8 mouse cellular contexts compared by ENCODE assay signal in genomic region chr12:102949395-102950208, GRCm38 (mm10). TPM values are rescaled to one million over a fixed set of nuclear protein-coding genes. Genes with fewer than 3 reads are reported as not detected.
DNase-seq lines count a peak whose midpoint lies in the region; ATAC-seq and TF ChIP-seq lines count a peak whose summit lies in the region.

No protein-coding gene starts in this region.

- intact Hi-C loops in heart, postnatal 10 days (cut with DNase I), result no loop called here

- peak overlapping the region; percentile 35 for H3K9ac ChIP-seq in embryonic facial prominence, embryonic 11.5 days (replicated peaks; ENCODE audit: low read length)
- no peak overlapping the region for H3K9ac ChIP-seq in liver, embryonic 15.5 days

- no peaks in the 10 kb centered on the region for H3K36me3 ChIP-seq in embryonic facial prominence, embryonic 11.5 days (replicated peaks; ENCODE audit: control insufficient read depth, insufficient read depth, low read depth, low read length)
- H3K36me3 ChIP-seq in liver, embryonic 15.5 days (replicated peaks), result no peaks in the 10 kb centered on the region

- ATAC-seq in embryonic facial prominence, embryonic 11.5 days (replicated peaks; ENCODE audit: insufficient number of reproducible peaks, low FRiP score, low TSS enrichment, low read depth), result peak; percentile 87
- no peak for ATAC-seq in liver, embryonic 15.5 days (ENCODE audit: insufficient read depth)

- H3K4me1 ChIP-seq in embryonic facial prominence, embryonic 11.5 days (ENCODE audit: control insufficient read depth, insufficient read depth, low read length), result no peaks in the 10 kb centered on the region
- no peaks in the 10 kb centered on the region for H3K4me1 ChIP-seq in liver, embryonic 15.5 days (replicated peaks)

- H3K4me3 ChIP-seq in embryonic facial prominence, embryonic 11.5 days (ENCODE audit: low read depth, low read length), result peak overlapping the region; percentile 49
- peak overlapping the region; percentile 83 for H3K4me3 ChIP-seq in layer of hippocampus, adult 2 months
- peak overlapping the region; percentile 50 for H3K4me3 ChIP-seq in liver, embryonic 15.5 days (replicated peaks)

- peaks cover 5% of the 10 kb centered on the region for H3K27me3 ChIP-seq in embryonic facial prominence, embryonic 11.5 days (ENCODE audit: control insufficient read depth, insufficient read depth, low read length)
- peaks cover 35% of the 10 kb centered on the region for H3K27me3 ChIP-seq in liver, embryonic 15.5 days

- H3K4me2 ChIP-seq in embryonic facial prominence, embryonic 11.5 days (ENCODE audit: low read depth, low read length), result peak overlapping the region; percentile 92
- peak overlapping the region; percentile 68 for H3K4me2 ChIP-seq in liver, embryonic 15.5 days

- WGBS in embryonic facial prominence, embryonic 11.5 days, result 0% methylated on average over 40 of the region's 42 CpGs
- under 1% methylated on average over 42 of the region's 42 CpGs for WGBS in liver, embryonic 15.5 days (ENCODE audit: insufficient replicate concordance)

- H3K27ac ChIP-seq in embryonic facial prominence, embryonic 11.5 days (replicated peaks; ENCODE audit: low read depth, low read length), result no peak overlapping the region
- H3K27ac ChIP-seq in layer of hippocampus, adult 2 months, result peak overlapping the region; percentile 96
- no peak overlapping the region for H3K27ac ChIP-seq in liver, embryonic 15.5 days (replicated peaks)

- TF ChIP-seq CTCF in layer of hippocampus, adult 2 months (conservative IDR thresholded peaks at IDR 0.05), result no peak

- peak; percentile 31 for DNase-seq in urinary bladder, postnatal 25 days (ENCODE audit: low spot score)
- DNase-seq in urinary bladder, postnatal 10 days (ENCODE audit: low spot score), result no peak
- DNase-seq in embryonic facial prominence, embryonic 11.5 days (ENCODE audit: low spot score), result peak; percentile 80
- peak; percentile 59 to 74 for DNase-seq in heart, postnatal 10 days
- peak; percentile 78 to 85 for DNase-seq in layer of hippocampus, adult 2 months (ENCODE audit: low spot score in 2 of 2)
- peak; percentile 48 for DNase-seq in ovary, postnatal 14 days (ENCODE audit: low spot score)
- DNase-seq in spleen, postnatal 14 days (ENCODE audit: low spot score in 2 of 2), result no peak

- H3K9me3 ChIP-seq in embryonic facial prominence, embryonic 11.5 days (replicated peaks; ENCODE audit: control insufficient read depth, low read length), result no peaks in the 10 kb centered on the region
- no peaks in the 10 kb centered on the region for H3K9me3 ChIP-seq in liver, embryonic 15.5 days (replicated peaks)

RNA-seq across cellular contexts. Expression of gene Unc79, which starts 0.9 kb away (rescaled TPM):
- polyA plus RNA-seq in embryonic facial prominence, embryonic 11.5 days (2014; fragmentation: Nextera tagmentation; extraction: Ambion mirVana), result 0.46 and 0.54 TPM in 2 replicates
- total RNA-seq in heart, postnatal 10 days (2021), result under 1 TPM; 0.02 to 0.14 TPM
- 10 to 100 TPM; 53.2 to 56.6 TPM for total RNA-seq in layer of hippocampus, adult 2 months (2021)
- polyA plus RNA-seq in liver, embryonic 15.5 days (2015; fragmentation: Nextera tagmentation; extraction: Ambion mirVana), result 0.01 TPM in 1 of 2 replicates, not detected in the other

RNA-seq across cellular contexts. Expression of gene Cox8c, which starts 50.5 kb away (rescaled TPM):
- not detected in 2 replicates for polyA plus RNA-seq in embryonic facial prominence, embryonic 11.5 days (2014; fragmentation: Nextera tagmentation; extraction: Ambion mirVana)
- total RNA-seq in heart, postnatal 10 days (2021), result not detected
- not detected for total RNA-seq in layer of hippocampus, adult 2 months (2021)
- polyA plus RNA-seq in liver, embryonic 15.5 days (2015; fragmentation: Nextera tagmentation; extraction: Ambion mirVana), result not detected in 2 replicates

Comparison
In these comparisons a context has a peak if more than half of its experiments do, and no peak if none do; other contexts are left out.
1. DNase-seq: peak in urinary bladder, postnatal 25 days (single experiment), embryonic facial prominence, embryonic 11.5 days (single experiment), heart, postnatal 10 days (2 of 2), layer of hippocampus, adult 2 months (2 of 2) and ovary, postnatal 14 days (single experiment); none in urinary bladder, postnatal 10 days (single experiment) and spleen, postnatal 14 days (0 of 2).
2. RNA of gene Unc79, which starts 0.9 kb away (total RNA-seq): 53.2 to 56.6 TPM in layer of hippocampus, adult 2 months; 0.02 to 0.14 TPM in heart, postnatal 10 days; every median in the first group is over 10 times any median in the second.
3. Peak in every context shown above with its lines, with median percentiles within 50 percentile points of each other: H3K4me3 ChIP-seq.